Mouse (Mus musculus) megakaryocyte, embryonic 14.5 days (primary cell): ENCODE measurements around the gene Dkk3. TPM values are rescaled to one million over a fixed set of nuclear protein-coding genes. Genes with fewer than 3 reads are reported as not detected.

ENCODE experiments used
- H3K27me3 ChIP-seq: replicated peaks from 2 replicates; pipeline ENCODE3; 2012; ENCODE audit warnings: inconsistent platforms
- H3K36me3 ChIP-seq: replicated peaks from 2 replicates; pipeline ENCODE3; 2012; ENCODE audit warnings: low read length, inconsistent platforms, mixed read lengths
- H3K4me1 ChIP-seq: 2 replicates; pipeline ENCODE4 v1.6.1; 2012; ENCODE audit warnings: inconsistent platforms
- H3K4me3 ChIP-seq: replicated peaks from 2 replicates; pipeline ENCODE3; 2012; ENCODE audit warnings: moderate library complexity, mild to moderate bottlenecking, inconsistent platforms
- H3K9me3 ChIP-seq: 2 replicates; pipeline ENCODE4 v1.6.1; 2012; ENCODE audit warnings: inconsistent platforms
- FLI1 ChIP-seq: IDR thresholded peaks from 2 replicates; pipeline ENCODE4 v1.6.1; 2012; ENCODE audit warnings: low read length, inconsistent platforms, mixed read lengths
- GATA1 ChIP-seq: IDR thresholded peaks from 3 replicates; pipeline ENCODE4 v1.6.1; 2012; ENCODE audit warnings: mixed read lengths, low read length, inconsistent platforms, borderline replicate concordance
- polyA plus RNA-seq: library from polyadenylated mRNA; stranded (reverse); fragments of >175 nt; gene quantifications from 2 replicates; pipeline ENCODE4 v1.2.3, GENCODE M21; 2012; ENCODE audit warnings: low replicate concordance; ENCODE audit not compliant: insufficient read depth

Gene Dkk3
- polyA plus RNA-seq, 1 experiment, result 0.08 TPM

GRCm38 (mm10) chr7:112136537-112136936, 22.3 kb downstream of the Dkk3 start:
- H3K9me3 ChIP-seq, result no peaks in the 10 kb centered on the region
- H3K36me3 ChIP-seq, result no peaks in the 10 kb centered on the region
- H3K4me1 ChIP-seq, result peaks cover 25% of the 10 kb centered on the region
- TF ChIP-seq FLI1 (no peak), GATA1 (no peak)
- H3K4me3 ChIP-seq, result no peak overlapping the region
- peaks cover 14% of the 10 kb centered on the region for H3K27me3 ChIP-seq

GRCm38 (mm10) chr7:112135161-112135560, 23.7 kb downstream of the Dkk3 start:
- TF ChIP-seq GATA1, result no peak
- TF ChIP-seq FLI1, result no peak
- Histone ChIP-seq H3K9me3 (no peaks in the 10 kb centered on the region), H3K4me3 (no peak overlapping the region), H3K27me3 (peaks cover 16% of the 10 kb centered on the region), H3K4me1 (peaks cover 25% of the 10 kb centered on the region), H3K36me3 (no peaks in the 10 kb centered on the region)

- H3K27me3 ChIP-seq, result peaks cover 26% of the 10 kb centered on the region
- no peak for TF ChIP-seq GATA1
- TF ChIP-seq FLI1, result no peak
- no peak overlapping the region for H3K4me3 ChIP-seq
- no peaks in the 10 kb centered on the region for H3K36me3 ChIP-seq
- H3K4me1 ChIP-seq, result peaks cover 18% of the 10 kb centered on the region
- no peaks in the 10 kb centered on the region for H3K9me3 ChIP-seq
These were observed 25.6 kb downstream of the Dkk3 start for GRCm38 (mm10) chr7:112133277-112133676.

- H3K4me1 ChIP-seq, result peaks cover 18% of the 10 kb centered on the region
- H3K4me3 ChIP-seq, result no peak overlapping the region
- H3K9me3 ChIP-seq, result no peaks in the 10 kb centered on the region
- TF ChIP-seq GATA1, result no peak
- no peak for TF ChIP-seq FLI1
- no peaks in the 10 kb centered on the region for H3K36me3 ChIP-seq
- H3K27me3 ChIP-seq, result peaks cover 32% of the 10 kb centered on the region
These were observed 26.9 kb downstream of the Dkk3 start for GRCm38 (mm10) chr7:112132005-112132404.

- Histone ChIP-seq H3K27me3 (peaks cover 27% of the 10 kb centered on the region), H3K4me1 (peaks cover 11% of the 10 kb centered on the region), H3K9me3 (no peaks in the 10 kb centered on the region), H3K36me3 (no peaks in the 10 kb centered on the region), H3K4me3 (no peak overlapping the region)
- no peak for TF ChIP-seq FLI1
- TF ChIP-seq GATA1, result no peak
These were observed 28.2 kb downstream of the Dkk3 start for GRCm38 (mm10) chr7:112130660-112131059.

- Histone ChIP-seq H3K36me3 (no peaks in the 10 kb centered on the region), H3K4me1 (peaks cover 9% of the 10 kb centered on the region; the same call in 1 of the 2 replicates), H3K9me3 (no peaks in the 10 kb centered on the region), H3K4me3 (no peak overlapping the region), H3K27me3 (peaks cover 27% of the 10 kb centered on the region)
- TF ChIP-seq GATA1 (no peak), FLI1 (no peak)
These were observed 29.0 kb downstream of the Dkk3 start for GRCm38 (mm10) chr7:112129851-112130250.

GRCm38 (mm10) chr7:112128810-112129209, 30.0 kb downstream of the Dkk3 start:
- H3K4me1 ChIP-seq, result peaks cover 9% of the 10 kb centered on the region; the same call in 1 of the 2 replicates
- H3K4me3 ChIP-seq, result no peak overlapping the region
- H3K9me3 ChIP-seq, result no peaks in the 10 kb centered on the region
- H3K36me3 ChIP-seq, result no peaks in the 10 kb centered on the region
- TF ChIP-seq GATA1, result no peak
- no peak for TF ChIP-seq FLI1
- H3K27me3 ChIP-seq, result peaks cover 32% of the 10 kb centered on the region

GRCm38 (mm10) chr7:112127954-112128353, 30.9 kb downstream of the Dkk3 start:
- no peak for TF ChIP-seq GATA1
- TF ChIP-seq FLI1, result no peak
- no peak overlapping the region for H3K4me3 ChIP-seq
- peaks cover 39% of the 10 kb centered on the region for H3K27me3 ChIP-seq
- peaks cover 9% of the 10 kb centered on the region; the same call in 1 of the 2 replicates for H3K4me1 ChIP-seq
- H3K36me3 ChIP-seq, result no peaks in the 10 kb centered on the region
- H3K9me3 ChIP-seq, result no peaks in the 10 kb centered on the region

GRCm38 (mm10) chr7:112127085-112127637, 31.7 kb downstream of the Dkk3 start:
- H3K9me3 ChIP-seq, result no peaks in the 10 kb centered on the region
- peaks cover 9% of the 10 kb centered on the region; the same call in 1 of the 2 replicates for H3K4me1 ChIP-seq
- no peaks in the 10 kb centered on the region for H3K36me3 ChIP-seq
- H3K27me3 ChIP-seq, result peaks cover 43% of the 10 kb centered on the region
- H3K4me3 ChIP-seq, result no peak overlapping the region
- TF ChIP-seq FLI1, result no peak
- TF ChIP-seq GATA1, result no peak

- Histone ChIP-seq H3K4me1 (peaks cover 9% of the 10 kb centered on the region; the same call in 1 of the 2 replicates), H3K9me3 (no peaks in the 10 kb centered on the region), H3K4me3 (no peak overlapping the region), H3K36me3 (no peaks in the 10 kb centered on the region), H3K27me3 (peaks cover 50% of the 10 kb centered on the region)
- no peak for TF ChIP-seq GATA1
- no peak for TF ChIP-seq FLI1
These were observed 33.1 kb downstream of the Dkk3 start for GRCm38 (mm10) chr7:112125625-112126260.
